Mouse (Mus musculus): ENCODE measurements around the gene Slc36a2.

- TF ChIP-seq POLR2A (IDR thresholded peaks at IDR 0.05; ENCODE audit: borderline replicate concordance, extremely low read depth, insufficient read depth, insufficient read length, poor library complexity, severe bottlenecking), result no peak
- TF ChIP-seq CTCF (IDR thresholded peaks at IDR 0.05; ENCODE audit: borderline replicate concordance, extremely low read depth, insufficient read depth, insufficient read length), result no peak
These were observed 33.6 kb upstream of the Slc36a2 start for GRCm38 (mm10) chr11:55218473-55218872.
